Mouse (Mus musculus) CD8-positive naive resting alpha-beta T cell, adult 2 months (primary cell): ENCODE measurements around the gene Grin3b.
A peak's percentile ranks its signal among the peaks of the same experiment; 100 is the strongest.

Experiments
- DNase-seq, 2 experiments: peaks; one replicate each; pipeline ENCODE4 v3.0.0; 2022; ENCODE audit warnings: low read depth in 2 of 2, low spot score in 2 of 2

Grin3b gene

GRCm38 (mm10) chr10:79987771-79988505, 17.4 kb downstream of the Grin3b start:
- DNase-seq, result no peak

- peak; percentile 42 to 55 for DNase-seq
These were observed 18.2 kb downstream of the Grin3b start, which contains the start of gene Cnn2 for GRCm38 (mm10) chr10:79988506-79989271. Gene Cnn2, plus strand, starts transcription at chr10:79988584.

- peak in 1 of 2 experiments; percentile 14 for DNase-seq
These were observed 18.8 kb downstream of the Grin3b start for GRCm38 (mm10) chr10:79989272-79989786.

GRCm38 (mm10) chr10:79989870-79990269, 19.4 kb downstream of the Grin3b start:
- no peak for DNase-seq

GRCm38 (mm10) chr10:79991099-79991498, 20.6 kb downstream of the Grin3b start:
- DNase-seq, result no peak

- DNase-seq, result no peak
These were observed 21.0 kb downstream of the Grin3b start for GRCm38 (mm10) chr10:79991548-79991947.

GRCm38 (mm10) chr10:79994397-79995115, 24.0 kb downstream of the Grin3b start:
- DNase-seq, result peak in 1 of 2 experiments; percentile 47

GRCm38 (mm10) chr10:79995636-79996035, 25.1 kb downstream of the Grin3b start:
- DNase-seq, result no peak

GRCm38 (mm10) chr10:79996272-79997033, 25.9 kb downstream of the Grin3b start, which contains the start of gene Abca7:
Gene Abca7, plus strand, starts transcription at chr10:79996494.
- peak; percentile 90 to 94 for DNase-seq

- DNase-seq, result no peak
These were observed 26.7 kb downstream of the Grin3b start for GRCm38 (mm10) chr10:79997034-79997760.

GRCm38 (mm10) chr10:79997819-79998218, 27.3 kb downstream of the Grin3b start:
- no peak for DNase-seq

GRCm38 (mm10) chr10:80001945-80002344, 31.4 kb downstream of the Grin3b start:
- DNase-seq, result no peak

GRCm38 (mm10) chr10:80002829-80003228, 32.3 kb downstream of the Grin3b start:
- DNase-seq, result no peak

GRCm38 (mm10) chr10:80003374-80004232, 33.1 kb downstream of the Grin3b start:
- no peak for DNase-seq

GRCm38 (mm10) chr10:80004233-80004705, 33.8 kb downstream of the Grin3b start:
- no peak for DNase-seq

GRCm38 (mm10) chr10:80011740-80012139, 41.2 kb downstream of the Grin3b start:
- no peak for DNase-seq

GRCm38 (mm10) chr10:80013609-80014008, 43.1 kb downstream of the Grin3b start:
- DNase-seq, result no peak

GRCm38 (mm10) chr10:80014484-80015290, 44.2 kb downstream of the Grin3b start:
- no peak for DNase-seq
